Mouse (Mus musculus): Measurements from ENCODE around the gene Itpripl2. TPM values are rescaled to one million over a fixed set of nuclear protein-coding genes. Genes with fewer than 3 reads are reported as not detected.

Itpripl2 gene
- total RNA-seq (2015) (7.2 and 10.1 TPM in 2 replicates), total RNA-seq (2017) (15.2 and 17.6 TPM in 2 replicates)

DNA sequence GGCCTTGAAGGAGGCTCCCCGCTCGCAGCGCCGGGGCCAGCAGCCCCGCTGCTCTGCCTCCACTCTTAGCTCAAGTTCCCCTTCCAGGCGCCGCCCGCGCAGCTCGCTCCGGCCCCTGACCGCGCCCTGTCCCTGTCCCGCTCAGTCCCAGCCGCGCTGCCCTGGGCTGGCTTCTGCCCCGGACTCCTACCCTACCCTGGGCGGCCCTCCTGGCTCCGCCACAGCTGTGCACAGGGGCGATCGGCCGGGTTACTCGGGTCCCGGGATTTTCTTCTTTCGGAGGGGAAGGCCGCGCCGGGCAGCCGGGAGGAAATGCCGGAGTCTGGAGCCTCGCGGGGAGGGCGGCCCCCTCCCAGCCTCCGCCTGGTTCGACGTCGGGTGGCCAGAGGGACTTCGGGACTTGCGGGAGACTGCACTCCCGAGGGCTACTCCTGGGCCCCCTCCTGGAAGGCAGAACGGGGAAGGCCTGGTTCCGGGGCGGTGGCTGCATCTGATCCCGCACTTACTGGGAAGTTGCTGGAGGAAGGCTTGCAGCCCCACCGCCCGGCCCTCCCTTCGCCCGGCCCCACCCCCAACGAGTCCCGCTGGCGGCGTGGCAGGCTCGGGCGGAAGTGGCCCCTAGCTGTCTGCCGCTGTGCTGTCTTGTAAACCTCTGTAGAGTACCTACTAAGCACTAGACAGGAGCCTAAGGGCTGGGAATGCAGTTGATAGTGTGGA, at the start of gene Itpripl2:
Gene Itpripl2, minus strand, starts transcription at position 545 of the 717 bp plus-strand sequence.
- ATAC-seq (replicated peaks; ENCODE audit: poor library complexity): peak; percentile 69

DNA sequence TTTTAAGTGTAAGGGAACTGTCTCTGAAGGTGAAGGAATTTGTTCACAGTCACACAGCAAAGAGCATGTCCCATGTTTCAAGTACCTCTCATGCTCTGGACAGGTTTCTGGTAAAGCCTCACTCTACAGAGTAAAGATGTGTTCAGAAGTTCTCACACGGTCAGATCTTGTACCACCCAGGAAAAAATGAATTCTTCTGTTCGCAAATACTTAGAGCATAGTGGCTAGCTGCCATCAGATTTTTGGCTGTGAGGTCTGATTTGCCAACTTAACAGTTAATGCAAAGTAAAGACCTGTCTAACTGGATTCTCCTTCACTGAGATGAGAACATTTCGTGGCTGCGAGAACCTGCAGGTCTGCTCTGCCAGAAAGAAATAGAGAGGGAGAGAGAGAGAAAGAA, 43.3 kb upstream of the Itpripl2 start:
- no peak for ATAC-seq (replicated peaks; ENCODE audit: poor library complexity)

DNA sequence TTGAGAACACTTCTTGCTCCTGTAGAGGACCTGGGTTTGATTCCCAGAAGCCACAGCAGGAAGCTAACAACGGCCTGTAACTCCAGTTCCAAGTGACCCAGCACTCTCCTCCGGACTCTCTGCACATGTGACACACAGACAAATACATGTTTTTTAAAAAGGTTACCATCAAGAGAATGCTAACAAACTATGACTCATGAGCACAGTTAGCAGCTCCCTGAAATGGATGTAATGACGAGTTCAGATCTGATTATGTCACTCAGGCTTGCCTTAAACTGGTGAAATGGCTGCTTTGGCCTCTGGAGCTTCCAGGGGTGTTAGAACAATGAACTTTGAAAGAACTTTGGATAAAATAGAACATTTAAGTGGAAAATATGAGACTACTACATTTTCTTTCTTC, 42.6 kb upstream of the Itpripl2 start:
- ATAC-seq (replicated peaks; ENCODE audit: poor library complexity): no peak

DNA sequence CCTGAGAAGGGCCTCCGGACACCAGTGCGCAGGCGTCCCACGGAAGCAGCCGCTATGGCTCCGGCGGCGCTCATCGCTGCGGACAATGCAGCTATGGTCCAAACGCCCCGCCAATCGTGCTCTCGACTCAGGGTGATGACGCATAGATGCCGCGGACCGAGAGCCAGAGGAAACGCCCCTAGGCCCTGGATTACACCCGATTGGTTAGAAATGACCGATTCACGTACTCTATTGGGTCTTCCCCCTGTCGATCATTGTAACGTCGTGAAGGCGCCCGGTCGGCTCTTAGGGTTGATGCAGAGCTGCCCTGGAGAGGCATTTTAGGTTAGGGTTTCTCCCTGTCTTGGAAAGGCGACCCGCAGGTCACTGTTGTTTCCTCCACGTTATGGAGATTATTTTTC, 41.4 kb upstream of the Itpripl2 start, which contains the start of gene Coq7:
Gene Coq7, minus strand, starts transcription at position 179 of the 401 bp plus-strand sequence.
- peak; percentile 93 for ATAC-seq (replicated peaks; ENCODE audit: poor library complexity)

DNA sequence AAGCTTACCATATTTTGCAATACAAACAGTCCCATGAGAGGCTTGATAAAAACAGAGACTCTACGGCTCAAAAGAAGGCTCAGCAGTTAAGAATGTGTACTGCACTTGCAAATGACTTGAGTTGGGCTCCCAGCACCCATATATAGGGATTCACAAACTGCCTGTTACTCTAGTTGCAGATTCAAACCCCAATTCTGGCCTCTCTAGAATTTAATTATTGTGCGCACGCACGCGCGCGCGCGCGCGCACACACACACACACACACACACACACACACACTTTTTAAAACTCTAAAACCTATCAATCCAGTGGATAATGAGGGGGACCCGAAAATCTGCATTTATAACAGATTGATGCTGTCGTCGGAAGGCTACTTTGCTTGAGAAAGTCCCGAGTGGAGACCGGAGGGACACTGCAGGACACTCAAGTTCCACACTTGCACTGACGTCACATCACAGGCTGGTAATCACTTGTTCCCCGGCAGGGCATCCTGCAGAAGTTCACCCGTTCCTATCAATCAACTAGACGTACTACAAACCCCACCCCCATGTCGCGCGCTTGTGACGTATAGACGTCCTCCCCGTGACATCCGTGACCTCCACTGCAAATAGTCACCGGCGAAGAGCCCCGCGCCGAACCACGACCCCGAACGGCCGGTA, 40.9 kb upstream of the Itpripl2 start:
- ATAC-seq (replicated peaks; ENCODE audit: poor library complexity): peak; percentile 95

DNA sequence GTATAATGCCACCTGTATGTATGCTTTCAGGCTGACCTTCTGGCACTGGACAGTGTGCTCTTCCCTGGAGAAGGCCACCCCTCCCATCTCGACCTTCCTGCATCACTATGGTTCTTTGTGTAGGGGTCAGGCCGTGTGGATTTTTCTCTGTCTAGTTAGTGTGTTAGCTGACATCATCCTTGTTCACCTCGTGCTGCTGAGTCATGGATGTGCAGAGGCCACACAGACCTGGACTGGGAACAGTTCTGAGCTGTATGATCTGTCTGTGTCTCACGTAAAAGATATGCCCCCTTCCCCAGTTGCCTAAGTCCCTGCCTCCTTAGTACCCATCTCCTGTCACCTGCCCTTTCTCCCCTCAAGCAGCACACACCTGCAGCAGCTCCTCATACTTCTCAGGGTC, 35.2 kb upstream of the Itpripl2 start:
- no peak for ATAC-seq (replicated peaks; ENCODE audit: poor library complexity)

DNA sequence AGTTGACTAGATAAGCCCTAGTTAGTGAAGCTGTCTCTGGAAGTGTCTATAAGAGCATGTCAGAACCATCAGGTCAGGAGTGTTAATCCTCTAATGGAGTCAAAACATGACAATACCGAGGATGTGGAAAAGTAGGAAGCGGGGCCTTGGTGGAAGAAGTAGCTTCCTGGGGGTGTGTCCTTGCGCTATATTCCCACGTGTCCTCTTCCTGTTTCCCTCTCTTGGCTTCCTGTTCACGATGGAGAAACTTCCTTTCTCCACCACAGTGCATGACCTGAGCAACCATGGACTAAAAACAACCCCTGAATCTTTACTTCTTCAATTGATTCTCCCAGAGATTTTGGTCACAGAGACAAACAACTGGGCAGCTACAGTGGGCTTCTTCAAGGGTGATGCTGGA, 30.3 kb upstream of the Itpripl2 start:
- ATAC-seq (replicated peaks; ENCODE audit: poor library complexity): peak; percentile 64

DNA sequence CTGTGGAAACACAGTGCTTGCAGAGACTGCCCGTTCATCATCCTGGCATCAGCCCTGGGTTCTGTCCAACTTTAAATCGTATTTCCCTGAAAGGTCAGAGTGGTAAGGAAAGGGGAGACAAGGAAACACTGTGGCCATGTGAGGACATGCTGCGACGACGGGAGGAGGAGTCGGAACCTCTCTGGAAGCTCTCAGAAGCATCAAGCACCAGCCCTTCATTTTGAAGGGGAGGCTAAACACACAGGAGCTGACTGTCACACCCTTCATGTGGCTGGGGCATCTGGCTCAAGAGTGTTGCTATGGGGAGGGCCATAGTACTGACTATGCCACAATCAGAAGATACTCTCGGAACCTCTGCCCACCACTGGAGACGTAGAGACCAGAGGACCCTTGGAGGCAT, 27.9 kb upstream of the Itpripl2 start:
- no peak for ATAC-seq (replicated peaks; ENCODE audit: poor library complexity)

DNA sequence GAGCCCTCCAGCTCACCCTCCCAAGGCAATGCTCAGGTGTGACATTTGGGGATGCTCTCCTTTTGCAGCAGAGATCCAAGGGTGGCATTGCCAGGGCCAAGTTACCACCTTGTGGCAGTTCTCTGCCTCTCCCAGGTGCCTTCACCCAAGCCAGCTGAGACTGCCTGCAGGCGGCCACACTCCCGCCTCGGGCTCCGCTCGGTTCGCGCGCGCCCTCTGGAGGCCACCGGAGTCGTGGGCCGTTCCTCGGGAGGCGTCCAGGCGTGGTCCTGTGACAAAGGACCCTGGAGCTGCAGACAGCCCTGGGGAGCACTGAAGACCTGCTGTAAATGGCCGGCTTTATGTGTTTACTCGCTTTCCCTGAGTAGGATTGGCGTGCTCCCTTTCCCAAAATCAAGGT, 26.9 kb upstream of the Itpripl2 start:
- peak; percentile 86 for ATAC-seq (replicated peaks; ENCODE audit: poor library complexity)

DNA sequence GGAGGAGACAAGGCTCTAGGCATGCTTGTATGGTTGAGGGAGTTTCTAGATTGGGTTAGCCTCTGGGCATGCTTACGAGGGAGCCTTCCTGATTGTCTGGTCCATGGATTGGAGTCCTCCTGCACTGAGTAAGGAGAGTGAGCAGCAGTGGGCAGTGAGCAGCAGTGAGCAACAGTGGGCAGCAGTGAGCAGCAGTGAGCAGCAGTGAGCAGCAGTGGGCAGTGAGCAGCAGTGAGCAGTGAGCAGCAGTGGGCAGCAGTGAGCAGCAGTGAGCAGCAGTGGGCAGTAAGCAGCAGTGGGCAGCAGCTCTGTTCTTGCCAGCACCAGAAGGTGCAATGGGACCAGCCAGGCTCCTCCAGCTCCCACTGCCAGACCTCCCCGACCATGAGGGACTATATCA, 26.0 kb upstream of the Itpripl2 start:
- peak; percentile 70 for ATAC-seq (replicated peaks; ENCODE audit: poor library complexity)

DNA sequence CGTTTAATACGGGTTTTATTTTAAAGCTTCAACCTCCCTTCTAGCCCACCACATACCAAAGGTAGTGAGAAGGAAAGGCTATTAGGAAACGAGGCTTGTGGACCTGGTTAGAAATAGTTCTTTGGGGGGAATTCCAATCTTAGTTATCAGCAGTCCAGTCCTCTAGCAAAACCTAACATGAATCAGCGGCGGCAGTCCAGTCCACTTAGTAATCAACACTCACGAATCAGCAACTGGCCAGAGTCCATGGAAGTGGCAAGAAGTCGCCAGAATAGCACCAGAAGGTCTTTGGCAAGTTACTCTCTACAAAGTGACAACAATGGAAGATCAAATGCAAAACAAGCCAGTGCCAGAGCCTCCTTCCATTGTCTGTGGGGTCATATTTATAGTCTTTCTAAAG, 16.8 kb upstream of the Itpripl2 start:
- no peak for ATAC-seq (replicated peaks; ENCODE audit: poor library complexity)

DNA sequence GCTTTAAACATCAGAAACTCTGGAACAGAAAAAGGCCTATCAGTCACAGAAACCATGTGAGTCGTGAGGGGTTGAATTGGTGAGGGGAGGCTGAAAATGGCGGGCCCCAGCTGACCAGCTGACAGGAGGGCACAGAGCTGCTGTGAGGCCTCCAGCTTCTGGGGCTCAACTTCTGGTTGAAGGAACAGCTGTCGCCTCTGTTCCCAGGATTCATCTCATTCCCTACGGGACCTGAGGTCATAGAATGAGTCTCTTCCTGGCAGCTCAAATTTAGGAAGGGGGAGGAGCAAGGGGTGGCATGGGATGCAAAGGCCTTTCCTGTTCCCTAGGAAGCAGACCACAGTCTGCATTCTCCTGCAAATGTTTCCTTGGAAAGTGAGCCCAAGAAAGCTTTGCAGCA, 12.1 kb upstream of the Itpripl2 start:
- ATAC-seq (replicated peaks; ENCODE audit: poor library complexity): no peak

DNA sequence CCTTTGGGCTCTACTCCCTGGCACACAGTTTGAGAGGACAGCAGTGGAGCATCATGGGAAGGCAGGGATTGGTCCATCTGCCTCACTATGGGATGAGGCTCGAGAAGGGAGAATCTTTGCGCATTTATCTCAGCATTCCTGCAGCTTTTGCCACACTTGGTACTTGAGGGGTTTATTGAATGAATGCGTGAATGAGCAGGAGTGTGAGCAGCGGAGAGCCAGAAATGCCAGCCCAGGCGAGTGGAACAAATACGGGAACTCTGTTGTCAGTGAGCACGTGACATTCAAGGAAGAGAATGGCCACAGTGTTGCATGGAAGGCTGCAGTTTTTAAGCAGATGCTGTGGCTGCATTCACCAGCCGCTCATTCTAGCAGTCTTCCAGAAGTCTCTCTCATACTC, 10.6 kb upstream of the Itpripl2 start:
- no peak for ATAC-seq (replicated peaks; ENCODE audit: poor library complexity)

DNA sequence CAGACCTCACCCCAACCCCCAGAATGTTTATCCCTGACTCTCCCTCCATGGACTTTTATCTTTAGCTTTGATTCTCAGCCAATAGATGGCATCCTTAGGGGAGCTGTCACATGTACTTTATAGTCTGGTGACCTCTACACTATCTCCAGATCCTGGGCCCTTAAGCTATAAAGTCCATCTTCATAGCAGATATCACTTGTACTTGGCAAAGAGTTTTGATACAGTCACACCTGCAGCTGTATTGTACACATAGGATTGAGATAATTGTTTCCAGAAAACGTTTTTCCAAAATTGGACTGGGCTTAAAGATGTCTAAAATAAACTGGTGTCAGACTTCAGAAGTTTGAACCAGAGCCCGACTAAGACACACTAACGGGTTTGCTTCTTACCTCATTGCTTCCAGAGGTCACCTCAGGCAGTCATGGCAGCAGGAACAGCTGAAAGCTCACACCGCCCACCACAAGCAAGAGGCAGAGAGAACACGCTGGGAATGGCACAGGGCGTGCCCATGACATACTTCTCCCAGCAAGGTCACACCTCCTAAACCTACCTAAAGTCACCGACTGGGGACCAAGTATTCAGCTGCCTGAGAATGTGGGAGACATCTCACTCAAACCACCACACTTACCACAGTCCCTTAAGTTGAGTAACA, 8.1 kb upstream of the Itpripl2 start:
- no peak; the same call in 1 of the 2 replicates for ATAC-seq (replicated peaks; ENCODE audit: poor library complexity)

DNA sequence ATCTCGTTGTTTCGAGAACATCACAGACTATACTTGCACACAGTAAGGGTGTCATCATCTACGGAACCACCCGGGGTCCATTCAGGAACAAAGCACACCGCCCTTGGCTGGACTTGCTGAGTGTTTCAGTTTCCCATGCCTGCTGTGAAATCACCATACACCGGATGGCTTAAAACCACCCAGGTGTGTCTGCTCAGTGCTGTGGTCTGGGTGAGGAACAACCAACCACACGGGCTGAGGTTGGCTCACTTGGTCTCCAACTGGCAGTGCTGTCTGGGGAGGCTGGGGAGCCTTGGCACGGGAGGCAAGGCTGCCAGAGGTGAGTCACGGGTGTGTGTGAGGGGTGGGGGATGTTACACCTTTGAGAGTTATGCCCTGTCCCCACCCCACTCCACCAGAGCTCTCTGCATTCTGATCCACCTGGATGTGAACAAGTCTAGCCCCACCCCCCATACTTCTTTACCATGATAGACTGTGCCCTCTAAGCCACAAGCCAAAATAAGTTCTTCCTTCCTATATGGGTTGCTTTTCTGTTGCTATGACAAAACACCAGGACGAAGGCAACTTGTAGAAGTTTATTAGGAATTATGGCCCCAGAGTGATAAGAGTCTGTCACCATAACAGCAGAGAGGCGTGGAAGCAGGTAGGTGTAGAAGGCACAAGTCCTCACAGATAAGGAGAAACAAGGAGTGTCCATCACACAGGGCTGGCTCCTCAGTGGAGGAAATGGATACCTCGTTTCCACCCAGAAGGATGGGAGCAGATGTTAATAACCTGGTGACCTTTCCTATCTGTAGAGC, 7.4 kb upstream of the Itpripl2 start:
- ATAC-seq (replicated peaks; ENCODE audit: poor library complexity): peak; percentile 20

DNA sequence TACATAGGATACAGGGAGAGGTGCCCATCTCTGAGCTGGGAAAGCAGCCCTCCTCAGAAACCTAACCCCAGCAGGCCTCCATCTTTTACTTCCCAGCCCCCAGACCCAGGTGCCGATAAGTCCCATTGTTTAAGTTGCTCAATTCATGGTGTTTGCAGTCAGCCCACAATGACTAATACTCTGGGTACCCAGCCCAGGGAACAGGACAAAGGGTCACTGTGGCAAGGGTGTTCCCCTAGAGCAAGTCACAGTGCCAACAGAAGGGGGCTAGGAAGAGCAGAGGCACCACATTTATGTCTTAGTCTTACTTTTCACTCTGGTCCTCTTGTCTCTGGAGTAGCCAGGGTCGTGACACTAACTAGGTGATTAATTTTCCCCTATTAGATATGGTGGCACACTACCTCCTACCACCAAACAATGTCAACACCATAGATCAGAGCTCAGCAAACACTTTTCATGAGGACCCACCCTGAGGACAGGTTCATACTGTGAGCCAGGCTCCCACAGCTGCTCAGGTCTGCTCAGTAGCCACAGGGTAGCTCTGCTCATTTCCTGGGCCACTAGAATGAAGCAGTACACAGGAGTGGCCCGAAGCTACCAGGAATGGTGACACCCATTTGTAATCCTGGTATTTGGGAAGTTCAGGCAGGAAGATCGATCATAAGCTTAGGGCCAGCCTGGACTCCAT, 3.3 kb upstream of the Itpripl2 start:
- ATAC-seq (replicated peaks; ENCODE audit: poor library complexity): no peak

DNA sequence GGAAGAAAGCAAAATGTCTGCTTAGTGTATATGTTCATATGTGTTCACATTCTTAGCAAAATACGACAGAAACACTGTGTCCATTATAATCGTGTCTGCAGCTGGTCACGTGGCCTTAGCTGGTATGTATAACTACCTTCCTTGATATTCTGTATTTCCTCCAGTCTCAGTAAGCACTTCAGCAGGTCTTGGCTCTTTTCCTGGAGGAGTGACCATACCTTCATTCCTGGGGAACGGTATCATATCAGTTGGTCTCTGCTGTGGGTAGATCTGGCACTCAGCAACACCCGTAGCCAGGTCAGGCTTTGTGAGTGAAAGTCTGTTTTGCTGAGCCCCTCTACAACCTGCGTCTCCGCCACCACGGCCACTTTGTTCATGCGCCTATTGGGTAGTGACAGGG, 2.1 kb upstream of the Itpripl2 start:
- ATAC-seq (replicated peaks; ENCODE audit: poor library complexity): no peak

DNA sequence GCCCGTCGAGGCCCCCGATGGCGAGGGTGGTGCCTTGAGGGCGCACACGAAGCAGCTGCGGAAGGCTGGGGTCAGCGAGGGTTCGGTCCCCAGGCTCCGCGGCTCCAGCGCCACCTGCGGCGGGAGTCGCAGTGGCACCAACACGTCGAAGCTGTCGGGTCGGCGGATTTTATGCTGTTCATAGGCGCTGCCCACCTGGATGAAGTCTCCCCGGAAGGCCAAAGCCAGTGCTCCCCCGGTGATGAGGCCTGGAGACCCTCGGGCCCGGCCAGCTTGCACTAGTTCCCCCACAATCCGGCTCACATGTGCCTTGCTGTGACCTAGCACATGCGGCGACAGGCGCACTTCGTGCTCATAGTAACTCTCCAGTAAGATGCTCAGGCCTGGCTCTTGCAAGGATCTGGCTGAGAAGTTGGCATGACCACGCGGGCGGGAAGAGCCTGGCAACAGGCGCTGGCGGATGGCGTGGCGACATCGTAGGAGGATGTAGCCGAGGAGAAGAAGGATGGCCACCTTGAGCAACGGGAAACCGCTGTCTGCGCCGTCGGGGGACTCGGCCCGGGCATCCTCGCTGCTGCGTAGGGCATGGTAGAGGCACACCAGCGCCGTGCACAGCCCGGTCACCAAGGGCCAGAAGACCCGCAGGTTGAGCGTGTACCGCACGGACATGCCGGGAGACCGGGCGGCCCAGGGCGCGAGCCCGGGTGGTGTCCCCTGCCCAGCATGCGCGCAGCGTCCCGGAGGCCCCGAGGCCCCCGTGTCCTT, 927 bp downstream of the Itpripl2 start:
- peak; percentile 53 for ATAC-seq (replicated peaks; ENCODE audit: poor library complexity)

DNA sequence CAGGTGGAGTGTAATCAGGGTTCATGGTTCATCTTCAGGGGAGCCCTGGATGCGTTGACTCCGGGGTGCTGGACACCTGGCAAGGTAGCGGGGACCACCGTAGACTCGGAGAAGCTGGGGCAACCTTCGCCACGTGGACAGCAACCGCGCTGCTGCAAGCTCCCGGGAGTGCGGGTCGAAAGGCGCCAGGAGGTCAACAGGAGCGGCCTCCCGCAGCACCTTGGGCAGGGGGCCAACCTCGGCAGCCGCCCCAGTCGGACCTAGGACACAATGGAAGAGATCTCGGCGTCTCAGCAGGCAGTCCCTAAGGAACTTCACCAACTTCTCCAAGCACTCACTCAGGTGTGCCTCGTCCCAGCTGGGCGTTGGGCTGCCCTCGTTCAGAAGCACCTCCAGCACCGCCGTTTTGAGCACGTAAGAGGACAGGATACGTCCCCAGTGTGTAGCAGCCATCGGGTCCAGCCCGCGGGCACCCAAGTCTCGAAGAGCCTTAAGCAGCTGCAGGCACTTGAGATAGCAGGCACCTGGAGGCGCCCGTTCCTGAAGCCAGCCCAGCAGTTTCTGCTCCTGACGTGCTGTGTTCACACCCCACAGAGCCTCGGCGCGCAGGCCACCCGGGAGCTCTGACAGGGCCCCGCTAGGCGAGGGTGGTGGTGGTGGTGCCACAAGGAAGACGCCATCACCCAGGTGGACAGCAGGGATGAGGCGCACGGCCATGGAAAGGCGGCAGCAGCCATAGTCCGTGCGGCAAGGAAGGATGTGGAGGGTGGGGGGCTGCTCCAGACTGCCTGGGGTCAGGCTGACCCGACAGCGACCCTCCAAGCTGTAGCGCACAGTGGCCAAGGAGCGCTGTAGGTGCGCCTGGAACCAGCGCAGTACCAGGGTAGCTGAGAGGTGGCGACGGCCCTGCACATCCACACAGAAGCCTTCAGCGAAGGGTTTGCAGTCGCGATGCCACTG, 1.8 kb downstream of the Itpripl2 start:
- no peak for ATAC-seq (replicated peaks; ENCODE audit: poor library complexity)

All from megakaryocyte progenitor cell, adult 5-6 weeks (primary cell).